Mouse (Mus musculus) thymus, adult 2 months (tissue): ENCODE data around the gene Ada. TPM values are rescaled to one million over a fixed set of nuclear protein-coding genes. Genes with fewer than 3 reads are reported as not detected.
"Not testable (repeated sequence)": the region's sequence is repeated elsewhere in the genome, so short reads cannot be mapped to it uniquely, and the experiment has no call there.

Experiments used
- DNase-seq: peaks from one replicate; pipeline ENCODE4 v3.0.0; 2021
- H3K27ac ChIP-seq: fragments of 200-500 bp; 2 replicates; pipeline ENCODE4 v1.5.1; 2012; ENCODE audit warnings: low read length, control low read depth; ENCODE audit not compliant: control insufficient read depth, insufficient read depth
- H3K27me3 ChIP-seq: fragments of 200-500 bp; 2 replicates; pipeline ENCODE4 v1.6.1; 2012; ENCODE audit warnings: mild to moderate bottlenecking, low read length, moderate library complexity, mixed read lengths; ENCODE audit not compliant: control insufficient read depth, insufficient read depth
- H3K36me3 ChIP-seq: fragments of 200-500 bp; 2 replicates; pipeline ENCODE4 v1.6.1; 2012; ENCODE audit warnings: mild to moderate bottlenecking, low read length, moderate library complexity; ENCODE audit not compliant: control insufficient read depth, insufficient read depth
- H3K4me1 ChIP-seq: fragments of 200-500 bp; replicated peaks from 2 replicates; pipeline ENCODE4 v1.6.1; 2012; ENCODE audit warnings: low read length; ENCODE audit not compliant: control insufficient read depth, insufficient read depth
- H3K4me3 ChIP-seq: fragments of 200-500 bp; 2 replicates; pipeline ENCODE4 v1.5.1; 2012; ENCODE audit warnings: mild to moderate bottlenecking, low read length, control low read depth, moderate library complexity; ENCODE audit not compliant: control insufficient read depth, insufficient read depth
- CTCF ChIP-seq: fragments of 200-500 bp; IDR thresholded peaks from 2 replicates; pipeline ENCODE4 v1.5.1; 2012; ENCODE audit warnings: mild to moderate bottlenecking, control low read depth, low read length, moderate library complexity, borderline replicate concordance; ENCODE audit not compliant: control insufficient read depth, poor library complexity, insufficient read depth; ENCODE audit errors: extremely low read depth
- POLR2A ChIP-seq: fragments of 200-500 bp; IDR thresholded peaks from 2 replicates; pipeline ENCODE4 v1.6.1; 2012; ENCODE audit warnings: mild to moderate bottlenecking, low read length, control low read depth, moderate library complexity; ENCODE audit not compliant: control insufficient read depth, poor library complexity, insufficient read depth; ENCODE audit errors: extremely low read depth
- WGBS: fragments of 180-500 bp; shearing (Covaris S2); methylation state at CpG from one replicate; pipeline ENCODE4 v1.1.7; 2018; 5-methylcytosine and 5-hydroxymethylcytosine counted together
- polyA plus RNA-seq: library from polyadenylated mRNA; depleted of rRNA; stranded (reverse); fragments of >200 nt; gene quantifications from 2 replicates; pipeline ENCODE4 v1.2.3, GENCODE M21; 2012

The Ada gene
- polyA plus RNA-seq, 1 experiment = 46.8 TPM

- DNase-seq = no peak
- H3K4me3 ChIP-seq = no peak overlapping the region
- no peaks in the 10 kb centered on the region for H3K27me3 ChIP-seq
- no peak overlapping the region for H3K27ac ChIP-seq
- no peaks in the 10 kb centered on the region for H3K36me3 ChIP-seq
- WGBS = 98% methylated on average over 3 of the region's 3 CpGs
- no peaks in the 10 kb centered on the region for H3K4me1 ChIP-seq
- no peak for TF ChIP-seq POLR2A
These were observed 60.3 kb downstream of the Ada start for GRCm38 (mm10) chr2:163689771-163690170.

GRCm38 (mm10) chr2:163688377-163688776, 61.7 kb downstream of the Ada start:
- H3K27ac ChIP-seq, DNase-seq, H3K4me3 ChIP-seq, H3K36me3 ChIP-seq, H3K4me1 ChIP-seq, H3K27me3 ChIP-seq: not testable (repeated sequence)
- WGBS = 100% methylated on average over 1 of the region's 1 CpGs

GRCm38 (mm10) chr2:163686886-163687285, 63.2 kb downstream of the Ada start:
- Histone ChIP-seq H3K4me3 (no peak overlapping the region), H3K27ac (no peak overlapping the region), H3K27me3 (no peaks in the 10 kb centered on the region), H3K4me1 (no peaks in the 10 kb centered on the region), H3K36me3 (no peaks in the 10 kb centered on the region)
- DNase-seq = no peak
- no peak for TF ChIP-seq CTCF
- no peak for TF ChIP-seq POLR2A
- 94% methylated on average over 3 of the region's 3 CpGs for WGBS

- Histone ChIP-seq H3K27me3 (no peaks in the 10 kb centered on the region), H3K36me3 (no peaks in the 10 kb centered on the region), H3K4me3 (no peak overlapping the region), H3K27ac (no peak overlapping the region), H3K4me1 (no peaks in the 10 kb centered on the region)
- no peak for DNase-seq
- WGBS = 91% methylated on average over 5 of the region's 5 CpGs
- TF ChIP-seq POLR2A (no peak), CTCF (no peak)
These were observed 63.8 kb downstream of the Ada start for GRCm38 (mm10) chr2:163686233-163686632.

DNA sequence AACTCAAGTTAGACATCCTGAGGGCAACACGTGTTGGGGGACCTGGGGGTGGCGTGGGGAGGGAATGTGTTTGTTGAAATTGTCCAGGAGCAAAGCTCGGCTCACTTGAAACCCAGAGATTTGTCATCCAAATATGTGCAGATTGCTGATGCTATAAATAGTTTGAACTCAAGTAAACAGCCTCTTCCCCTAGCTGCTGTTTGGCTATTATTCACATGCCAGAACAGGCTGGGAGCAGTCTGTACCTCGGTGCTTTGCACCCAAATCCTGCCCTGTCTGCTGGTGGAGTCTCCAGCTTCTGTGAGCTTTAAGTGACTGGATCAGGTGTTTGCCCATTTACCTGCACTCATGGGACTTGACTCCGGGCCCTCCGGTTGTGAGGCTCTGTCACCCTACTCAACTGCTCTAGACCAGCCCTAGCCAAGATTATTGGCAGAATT, 64.3 kb downstream of the Ada start:
- Histone ChIP-seq H3K4me3 (no peak overlapping the region), H3K4me1 (no peaks in the 10 kb centered on the region), H3K36me3 (no peaks in the 10 kb centered on the region), H3K27ac (no peak overlapping the region), H3K27me3 (no peaks in the 10 kb centered on the region)
- DNase-seq = no peak
- WGBS = 86% methylated on average over 6 of the region's 6 CpGs
- TF ChIP-seq POLR2A (no peak), CTCF (no peak)

- no peak for DNase-seq
- Histone ChIP-seq H3K27ac (peak overlapping the region; percentile 50; the same call in 1 of the 2 replicates), H3K36me3 (no peaks in the 10 kb centered on the region), H3K4me3 (no peak overlapping the region), H3K4me1 (no peaks in the 10 kb centered on the region), H3K27me3 (no peaks in the 10 kb centered on the region)
- 83% methylated on average over 4 of the region's 4 CpGs for WGBS
- TF ChIP-seq POLR2A (no peak), CTCF (no peak)
These were observed 64.8 kb downstream of the Ada start for GRCm38 (mm10) chr2:163685287-163685686.

- H3K4me1 ChIP-seq = no peaks in the 10 kb centered on the region
- no peaks in the 10 kb centered on the region for H3K36me3 ChIP-seq
- TF ChIP-seq POLR2A = no peak
- no peak for TF ChIP-seq CTCF
- no peak overlapping the region for H3K27ac ChIP-seq
- no peak overlapping the region for H3K4me3 ChIP-seq
- DNase-seq = no peak
- 100% methylated on average over 2 of the region's 2 CpGs for WGBS
- H3K27me3 ChIP-seq = no peaks in the 10 kb centered on the region
These were observed 67.7 kb downstream of the Ada start for GRCm38 (mm10) chr2:163682344-163682743.
